Mouse (Mus musculus) adrenal gland, adult 10 weeks (tissue): Measurements from ENCODE around the gene Psmb3. TPM values are rescaled to one million over a fixed set of nuclear protein-coding genes. Genes with fewer than 3 reads are reported as not detected.

ENCODE experiments used
- polyA plus RNA-seq: library from polyadenylated mRNA; stranded (reverse); fragments of 350-450 nt; fragmentation: Illumina TruSeq; extraction: RNeasy Lipid Tissue Mini Kit (QIAGEN cat#74804); gene quantifications from one replicate; pipeline ENCODE4 v1.2.3, GENCODE M21; 2014; ENCODE audit warnings: low read depth, low replicate concordance

Gene Psmb3
- 12.1 TPM for polyA plus RNA-seq

GRCm38 (mm10) chr11:97703039-97703826 is at the start of gene Psmb3:
Gene Psmb3, plus strand, starts transcription at chr11:97703399.

GRCm38 (mm10) chr11:97662893-97663527 is 40.2 kb upstream of the Psmb3 start, which contains the start of gene Mllt6:
Gene Mllt6, plus strand, starts transcription at chr11:97663414.

GRCm38 (mm10) chr11:97685613-97686321 is 17.4 kb upstream of the Psmb3 start, which contains the start of gene Cisd3:
Gene Cisd3, plus strand, starts transcription at chr11:97685826.

GRCm38 (mm10) chr11:97700003-97700745 is 3.0 kb upstream of the Psmb3 start, which contains the start of gene Pcgf2:
Gene Pcgf2, minus strand, starts transcription at chr11:97700497.

GRCm38 (mm10) chr11:97744063-97744717 is 41.0 kb downstream of the Psmb3 start, which contains the start of gene Pip4k2b:
Gene Pip4k2b, minus strand, starts transcription at chr11:97744704.

Other genes with a start within 250 kb of the Psmb3 start
- gene 4933428G20Rik, start 203.1 kb upstream of the Psmb3 start, polyA plus RNA-seq: not detected
- gene Srcin1, start 127.2 kb upstream of the Psmb3 start, polyA plus RNA-seq: 3.6 TPM
- 0.23 TPM for gene Epop, start 73.7 kb upstream of the Psmb3 start, polyA plus RNA-seq
- 7.2 TPM for gene Mllt6, start 40.0 kb upstream of the Psmb3 start, polyA plus RNA-seq
- gene Cisd3, start 17.6 kb upstream of the Psmb3 start, polyA plus RNA-seq: 11.4 TPM
- 3.8 TPM for gene Pcgf2, start 2.9 kb upstream of the Psmb3 start, polyA plus RNA-seq
- gene Pip4k2b, start 41.3 kb downstream of the Psmb3 start, polyA plus RNA-seq: 17.1 TPM
- gene Cwc25, start 63.2 kb downstream of the Psmb3 start, polyA plus RNA-seq: 20.1 TPM
- not detected for gene 1700001P01Rik, start 72.5 kb downstream of the Psmb3 start, polyA plus RNA-seq
- 1,551 TPM for gene Rpl23, start 79.0 kb downstream of the Psmb3 start, polyA plus RNA-seq
- 49.3 TPM for gene Lasp1, start 95.6 kb downstream of the Psmb3 start, polyA plus RNA-seq
- gene B230217C12Rik, start 137.4 kb downstream of the Psmb3 start, polyA plus RNA-seq: 9.6 TPM
- 4.6 TPM for gene Fbxo47, start 180.8 kb downstream of the Psmb3 start, polyA plus RNA-seq